Mouse (Mus musculus): Measurements from ENCODE around the gene Col4a3. TPM values are rescaled to one million over a fixed set of nuclear protein-coding genes. Genes with fewer than 3 reads are reported as not detected.

Col4a3 gene
- total RNA-seq (2017): not detected in 2 replicates

DNA sequence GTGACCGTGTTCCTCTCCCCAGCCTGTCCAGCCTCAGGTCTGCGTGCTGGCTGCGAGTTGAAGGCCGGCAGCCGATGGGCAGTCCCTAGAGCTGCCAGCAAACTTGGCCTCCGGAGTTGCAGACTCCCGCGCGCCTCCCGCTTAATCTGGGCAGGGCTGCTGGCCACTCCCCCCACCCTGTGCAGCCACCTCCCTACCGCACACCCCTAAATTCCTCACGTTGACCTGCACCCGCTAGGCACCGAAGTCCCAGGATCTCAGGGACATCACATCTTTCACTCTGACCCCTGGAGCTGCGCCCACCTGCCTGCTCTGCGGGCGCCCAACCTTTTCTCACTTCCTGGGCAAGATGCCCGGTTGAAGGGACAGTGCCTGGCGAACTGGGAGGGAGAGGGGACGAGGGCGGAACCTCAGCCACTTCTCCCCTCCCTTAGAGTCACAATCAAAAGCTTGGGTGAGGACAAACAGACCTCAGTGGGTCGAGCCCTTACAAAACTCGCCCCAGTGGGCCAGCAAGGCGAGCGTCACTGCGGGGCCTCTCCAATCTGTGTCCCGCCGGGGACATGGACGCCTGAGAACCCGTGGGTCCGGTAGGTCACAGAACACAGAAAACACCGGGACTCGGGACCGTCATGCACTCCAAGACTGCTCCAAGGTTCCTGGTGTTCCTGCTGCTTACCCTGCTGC lies at the start of gene Col4a3, which contains the start of gene Col4a4:
TSS of gene Col4a3 (plus strand) at position 209 of the 687 bp plus-strand sequence.
TSS of gene Col4a4 (minus strand) at position 137 of the 687 bp plus-strand sequence.
- no peak for ATAC-seq (replicated peaks; ENCODE audit: low read depth, poor library complexity, severe bottlenecking)

DNA sequence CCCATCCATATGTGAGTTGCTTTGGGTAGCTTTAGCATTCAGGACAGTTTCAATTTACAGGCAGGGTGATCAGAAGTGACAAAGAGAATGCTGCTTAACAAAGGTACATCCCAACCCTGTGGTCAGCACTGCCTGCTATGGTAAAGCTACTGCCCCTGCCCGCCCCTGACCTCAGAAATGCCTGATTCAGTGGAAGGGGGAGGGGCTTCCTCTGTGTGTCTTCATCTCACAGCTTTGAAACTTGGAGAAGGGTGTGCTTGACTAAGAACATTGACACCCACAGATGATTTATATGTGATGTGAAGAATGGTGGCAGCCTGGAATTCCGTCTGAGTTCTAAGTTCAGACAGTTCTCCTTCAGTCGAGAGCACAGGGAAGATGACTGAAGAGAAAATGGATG lies 48.9 kb upstream of the Col4a3 start:
- ATAC-seq (replicated peaks; ENCODE audit: low read depth, poor library complexity, severe bottlenecking): no peak

DNA sequence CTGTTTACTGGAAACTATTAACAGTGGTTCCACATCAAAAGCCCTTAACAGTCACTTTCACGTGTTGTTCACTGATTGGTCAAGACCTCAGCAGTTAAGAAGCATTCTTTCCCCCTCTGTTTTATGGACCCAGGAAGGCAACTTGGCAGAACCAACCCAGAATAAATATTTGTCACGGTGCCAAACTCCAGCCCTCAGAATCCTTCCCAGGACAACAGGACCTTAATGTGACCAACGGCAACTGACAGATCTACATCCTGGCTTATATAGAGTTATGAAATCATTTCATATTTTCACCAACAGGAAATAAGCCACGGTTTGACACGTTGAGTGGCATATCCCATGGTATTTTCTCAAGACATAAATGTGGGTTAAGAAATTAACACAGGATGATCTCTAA lies 46.7 kb upstream of the Col4a3 start:
- no peak for ATAC-seq (replicated peaks; ENCODE audit: low read depth, poor library complexity, severe bottlenecking)

DNA sequence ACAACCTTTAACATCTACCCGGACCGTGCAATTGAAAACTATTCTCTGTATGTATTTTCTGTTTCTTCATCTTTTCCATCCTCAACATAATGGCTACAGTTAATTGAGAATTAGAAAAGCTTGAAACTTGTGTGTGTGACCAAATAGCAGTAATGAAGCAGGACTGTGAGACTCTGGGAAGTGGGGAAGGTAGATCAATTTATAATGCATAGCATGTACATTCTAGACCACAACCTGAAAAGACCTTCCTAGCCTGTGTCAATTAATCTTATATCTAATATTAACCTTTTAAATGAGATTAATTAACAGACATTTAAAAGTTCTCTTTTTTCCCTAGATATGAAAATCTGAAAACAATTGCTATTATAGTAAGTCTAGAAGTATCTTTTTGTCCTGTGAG lies 42.8 kb upstream of the Col4a3 start:
- ATAC-seq (replicated peaks; ENCODE audit: low read depth, poor library complexity, severe bottlenecking): no peak

DNA sequence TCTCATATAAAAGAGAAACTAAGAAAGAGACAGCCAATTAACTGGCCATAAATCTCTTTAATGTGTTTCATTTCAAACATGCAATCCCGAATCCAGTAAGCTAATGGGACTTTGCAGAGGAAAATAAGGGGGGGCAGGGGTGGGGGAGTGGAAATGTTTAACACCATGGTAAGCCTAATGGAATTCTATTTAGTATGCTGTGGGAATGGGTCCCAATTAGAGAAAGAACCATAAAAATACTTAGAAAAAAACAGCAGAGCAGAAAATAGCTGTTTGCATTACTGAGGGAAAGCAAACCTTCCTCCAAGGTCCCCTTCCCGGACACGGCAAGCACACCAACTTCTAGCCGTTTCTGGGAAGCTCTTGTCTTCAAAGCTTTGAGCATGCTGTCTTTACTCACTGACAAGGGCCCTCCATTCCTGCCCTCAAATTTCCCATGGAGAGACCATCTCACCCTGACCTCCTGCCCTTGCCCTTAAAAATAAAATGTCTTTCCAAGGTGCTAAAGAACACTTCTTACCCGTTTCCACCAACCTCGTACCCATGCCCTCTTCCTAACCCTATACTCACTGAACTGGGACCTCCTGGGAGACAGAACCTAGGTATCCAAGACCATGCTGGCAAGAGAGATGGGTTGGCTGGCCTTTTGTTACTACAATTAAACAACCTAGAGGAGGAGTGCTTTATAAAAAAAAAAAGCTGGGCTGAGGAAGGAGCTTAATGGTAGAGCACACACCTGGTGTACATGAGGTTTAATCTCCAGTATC lies 42.1 kb upstream of the Col4a3 start:
- no peak for ATAC-seq (replicated peaks; ENCODE audit: low read depth, poor library complexity, severe bottlenecking)

DNA sequence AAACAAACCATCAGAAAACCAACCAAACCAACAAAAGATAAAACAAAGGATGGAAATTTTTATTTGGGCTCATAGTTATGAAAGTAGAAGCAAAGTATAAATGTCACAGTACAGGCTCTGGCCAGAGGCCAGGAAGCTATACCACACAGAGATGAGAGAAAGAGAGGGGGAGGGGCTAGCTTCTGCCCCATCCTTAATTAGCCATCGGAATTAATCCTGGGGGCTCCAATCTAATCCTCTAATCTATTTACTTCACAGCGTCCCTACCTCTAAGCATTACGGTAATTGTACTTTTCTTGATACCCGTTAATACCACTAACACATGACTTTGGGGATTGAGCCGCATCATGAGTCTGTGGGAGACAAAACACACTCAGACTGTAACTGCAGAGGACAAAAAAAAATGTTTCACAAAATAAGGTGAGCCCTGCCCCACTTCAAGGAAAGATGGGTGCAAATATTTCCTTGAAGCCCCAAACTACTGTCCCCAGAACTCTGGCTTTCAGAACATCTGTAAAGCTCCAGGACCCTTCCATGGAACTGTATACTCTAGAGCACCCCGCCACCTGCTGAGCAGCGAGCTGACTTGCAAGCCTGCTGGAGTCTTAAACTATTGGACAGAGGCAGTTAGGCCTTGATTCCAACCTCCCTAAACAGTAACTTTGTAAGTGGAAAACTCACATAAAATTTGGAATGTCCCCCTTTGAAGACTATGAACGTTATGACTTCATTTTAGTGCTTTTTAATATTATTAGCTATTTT lies 41.3 kb upstream of the Col4a3 start:
- ATAC-seq (replicated peaks; ENCODE audit: low read depth, poor library complexity, severe bottlenecking): no peak

DNA sequence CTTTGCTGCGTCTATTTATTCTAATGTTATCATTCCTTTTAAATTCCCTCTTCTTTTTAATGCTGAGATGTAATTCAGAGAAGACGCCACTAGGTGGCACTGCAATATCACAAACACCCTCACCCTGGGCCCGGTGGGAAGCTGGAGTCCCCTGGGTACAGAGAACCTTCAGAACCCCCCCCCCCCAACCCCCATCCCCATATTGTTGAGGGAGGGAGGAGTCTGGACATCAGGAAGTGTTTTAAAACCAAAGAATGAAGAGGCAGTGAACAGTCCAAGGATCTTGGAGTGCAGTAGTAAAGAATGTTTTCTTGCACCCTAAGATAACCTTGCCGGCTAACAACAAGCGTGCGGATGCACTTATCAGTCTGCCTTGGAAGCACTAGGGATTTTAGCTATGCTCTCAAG lies 32.3 kb upstream of the Col4a3 start:
- peak; percentile 66; the same call in 1 of the 2 replicates for ATAC-seq (replicated peaks; ENCODE audit: low read depth, poor library complexity, severe bottlenecking)

DNA sequence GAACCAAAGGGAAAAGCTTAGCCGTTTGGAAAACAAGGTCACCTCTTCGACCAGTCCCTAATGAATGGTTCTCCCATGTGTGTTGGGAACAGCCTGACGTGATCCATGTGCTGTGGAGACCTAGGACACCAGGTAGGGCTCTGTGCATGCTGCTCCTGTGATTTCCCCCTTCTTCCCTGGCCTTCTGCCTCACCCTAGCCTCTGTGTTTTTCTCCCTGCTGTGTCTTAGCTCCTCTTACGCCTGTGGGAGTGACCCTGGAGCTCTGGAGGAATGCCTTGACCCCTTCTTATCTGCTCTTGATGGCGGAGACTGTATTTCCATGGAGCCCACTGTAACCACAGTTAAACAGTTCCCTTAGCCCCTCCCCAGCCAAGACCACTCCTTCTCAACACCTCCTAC lies 31.8 kb upstream of the Col4a3 start:
- no peak for ATAC-seq (replicated peaks; ENCODE audit: low read depth, poor library complexity, severe bottlenecking)

DNA sequence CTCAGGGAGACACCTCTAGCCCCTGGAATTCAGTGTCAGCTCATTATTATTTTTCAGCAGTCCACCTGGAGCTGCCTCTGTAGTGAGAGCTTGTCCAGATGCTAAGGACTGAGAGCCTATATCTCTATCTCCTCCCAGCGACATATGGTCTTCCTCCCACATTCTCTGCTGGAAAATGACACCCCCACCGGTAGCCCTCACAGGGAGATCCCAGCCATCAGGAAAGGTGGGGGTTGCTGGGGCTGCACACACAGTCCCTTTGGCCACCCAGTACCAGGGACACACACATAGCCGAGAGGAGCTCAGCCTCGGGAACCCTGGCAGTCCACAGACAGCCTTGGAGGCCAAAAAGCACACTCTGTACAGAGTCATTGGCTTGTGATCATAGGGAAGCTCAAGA lies 26.5 kb upstream of the Col4a3 start:
- no peak for ATAC-seq (replicated peaks; ENCODE audit: low read depth, poor library complexity, severe bottlenecking)

DNA sequence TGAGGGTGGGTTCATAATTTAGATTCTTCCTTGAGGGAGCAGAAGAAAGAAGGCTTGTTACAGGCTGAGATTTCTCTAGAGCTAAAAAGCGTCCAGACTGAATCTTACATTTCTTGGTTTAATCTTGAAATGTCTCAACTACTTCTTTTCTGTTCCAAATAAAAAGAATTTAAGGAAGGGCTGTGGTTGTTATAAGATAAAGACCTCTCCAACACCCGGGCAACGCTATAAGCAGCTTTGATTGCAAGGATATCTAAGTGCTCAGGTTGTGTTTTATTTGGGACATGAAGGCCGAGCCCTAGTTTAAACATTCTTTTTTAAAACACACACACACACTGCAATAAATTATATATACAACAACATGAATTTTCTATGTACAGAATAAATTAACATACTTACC lies 17.3 kb upstream of the Col4a3 start:
- ATAC-seq (replicated peaks; ENCODE audit: low read depth, poor library complexity, severe bottlenecking): no peak

DNA sequence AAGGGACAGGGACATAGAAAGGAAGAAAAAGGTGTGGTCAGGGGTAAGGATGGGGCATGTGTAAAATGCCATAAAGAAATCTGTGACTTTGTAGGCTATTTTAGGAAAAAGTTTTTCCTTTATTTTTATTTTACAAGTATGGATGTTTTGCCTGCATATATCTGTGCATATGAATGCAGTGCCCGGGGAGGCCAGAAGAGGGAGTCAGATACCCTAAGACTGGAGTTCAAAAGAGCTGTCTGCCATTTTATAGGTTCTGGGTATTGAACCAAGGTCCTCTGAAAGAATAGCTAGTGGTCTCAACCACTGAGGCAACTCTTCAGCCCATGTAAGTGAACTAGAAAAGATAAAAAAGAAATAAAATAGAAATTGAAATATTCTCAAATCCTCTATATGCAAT lies 15.0 kb upstream of the Col4a3 start:
- no peak for ATAC-seq (replicated peaks; ENCODE audit: low read depth, poor library complexity, severe bottlenecking)

DNA sequence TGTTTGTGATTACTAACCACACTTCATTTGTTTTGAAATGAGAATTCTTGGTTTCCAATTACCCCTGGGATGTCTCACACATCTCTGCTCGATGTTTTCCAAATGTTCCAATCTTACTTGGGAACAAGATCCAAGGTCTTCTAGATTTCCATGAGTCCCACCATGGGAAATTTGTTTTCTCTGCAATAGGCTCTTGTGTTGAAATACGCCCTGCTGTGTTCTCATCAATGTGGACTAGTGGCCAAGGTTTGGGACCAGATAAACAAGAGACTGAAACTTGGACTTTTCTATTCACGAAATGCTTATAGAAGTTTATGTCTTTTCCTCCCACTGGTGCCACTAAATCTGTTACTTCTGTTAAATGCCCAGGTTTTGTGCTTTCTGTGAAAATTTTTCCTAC lies 11.0 kb upstream of the Col4a3 start:
- no peak for ATAC-seq (replicated peaks; ENCODE audit: low read depth, poor library complexity, severe bottlenecking)

DNA sequence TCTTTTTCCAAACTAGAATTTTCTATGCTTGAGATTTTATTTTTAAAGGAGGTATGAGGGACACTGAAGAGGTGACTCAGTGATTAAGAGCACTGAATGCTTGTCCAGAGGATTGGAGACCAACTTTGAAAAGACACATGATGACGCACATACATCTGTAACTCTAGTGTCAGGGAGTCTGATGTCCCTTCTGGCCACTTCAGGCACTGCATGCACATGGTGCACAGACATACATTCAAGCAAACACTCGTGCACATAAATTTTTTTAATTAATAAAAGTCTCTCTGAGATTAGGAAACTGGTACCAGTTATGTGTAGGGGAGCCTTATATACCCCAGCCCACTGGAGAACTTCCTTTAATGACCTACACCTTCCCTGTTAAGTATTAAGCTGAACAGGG lies 10.5 kb upstream of the Col4a3 start:
- no peak for ATAC-seq (replicated peaks; ENCODE audit: low read depth, poor library complexity, severe bottlenecking)

DNA sequence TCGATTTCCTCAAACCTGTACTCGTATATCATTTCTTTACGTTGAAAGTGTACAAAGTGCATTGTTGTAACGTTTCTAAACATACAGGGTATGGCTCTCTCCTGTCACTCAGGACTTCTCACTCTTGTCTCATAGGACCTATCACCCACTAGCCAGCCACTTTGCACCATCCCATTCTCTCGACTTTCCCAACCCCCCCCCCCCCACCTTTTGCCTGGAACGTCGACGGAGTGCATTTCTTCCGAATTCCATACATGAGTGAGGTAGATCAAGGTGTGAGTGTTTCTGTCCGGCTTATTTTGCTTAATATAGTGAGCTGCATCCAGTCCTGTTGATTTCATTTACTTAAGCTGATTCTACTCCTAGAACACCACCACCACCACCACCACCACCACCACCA lies 9.4 kb upstream of the Col4a3 start:
- ATAC-seq (replicated peaks; ENCODE audit: low read depth, poor library complexity, severe bottlenecking): no peak

DNA sequence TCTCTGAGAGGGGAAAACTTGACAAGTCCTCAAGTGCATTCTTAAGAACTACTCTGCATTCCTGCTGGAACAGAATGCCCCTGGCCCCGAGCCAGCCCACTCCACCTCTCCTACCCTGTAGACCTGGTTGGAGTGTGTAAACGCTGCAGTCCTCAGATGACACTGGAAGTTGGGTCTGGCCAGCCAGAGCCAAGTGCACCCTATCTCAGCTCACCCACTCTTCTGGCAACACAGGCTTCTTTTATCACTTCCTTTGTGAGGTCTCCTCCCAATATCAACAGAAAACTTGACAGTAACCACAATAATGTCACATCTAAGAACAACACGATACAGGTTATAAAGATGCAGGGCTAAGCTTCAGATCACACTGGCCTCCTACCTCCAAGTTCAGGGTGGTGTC lies 8.8 kb upstream of the Col4a3 start:
- ATAC-seq (replicated peaks; ENCODE audit: low read depth, poor library complexity, severe bottlenecking): peak; percentile 39; the same call in 1 of the 2 replicates

DNA sequence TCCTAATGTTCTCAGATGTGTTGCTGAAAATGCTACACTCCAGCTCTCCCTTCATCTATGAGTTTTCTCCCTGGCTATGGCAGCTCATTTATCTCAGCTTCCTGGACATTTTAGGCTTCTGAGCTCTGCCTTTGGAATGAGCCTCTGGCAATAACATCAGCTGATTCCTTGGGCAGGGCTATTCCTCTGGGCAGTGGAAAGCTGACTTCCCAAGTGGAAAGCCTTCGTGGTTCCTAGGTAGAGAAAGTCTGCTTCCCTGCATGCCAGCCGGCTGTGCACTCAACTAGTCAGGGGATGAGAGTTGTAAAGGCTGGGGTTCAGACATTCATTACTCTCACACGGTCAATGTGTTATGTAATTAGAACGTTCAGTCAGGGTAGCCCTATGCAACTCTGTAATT lies 8.4 kb upstream of the Col4a3 start:
- no peak for ATAC-seq (replicated peaks; ENCODE audit: low read depth, poor library complexity, severe bottlenecking)

DNA sequence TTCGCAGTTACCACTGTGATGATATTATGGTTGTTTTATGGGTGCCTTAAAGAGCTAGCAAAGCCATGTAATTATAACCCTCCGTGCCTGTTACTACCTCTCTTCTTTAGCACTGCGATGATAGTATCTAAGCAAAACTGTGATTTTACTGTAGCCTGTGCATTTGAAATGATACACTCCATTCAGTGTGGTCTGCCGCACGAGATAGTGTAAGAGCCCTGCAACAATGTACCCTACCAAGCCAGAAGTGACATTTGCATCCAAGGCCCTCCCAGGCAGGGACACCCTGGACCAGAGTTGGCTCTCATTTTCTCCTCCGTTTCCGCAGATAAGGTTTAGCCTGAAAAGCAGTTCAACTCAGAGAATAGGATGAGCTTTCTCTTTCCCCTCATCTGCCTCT lies 740 bp upstream of the Col4a3 start:
- ATAC-seq (replicated peaks; ENCODE audit: low read depth, poor library complexity, severe bottlenecking): no peak

DNA sequence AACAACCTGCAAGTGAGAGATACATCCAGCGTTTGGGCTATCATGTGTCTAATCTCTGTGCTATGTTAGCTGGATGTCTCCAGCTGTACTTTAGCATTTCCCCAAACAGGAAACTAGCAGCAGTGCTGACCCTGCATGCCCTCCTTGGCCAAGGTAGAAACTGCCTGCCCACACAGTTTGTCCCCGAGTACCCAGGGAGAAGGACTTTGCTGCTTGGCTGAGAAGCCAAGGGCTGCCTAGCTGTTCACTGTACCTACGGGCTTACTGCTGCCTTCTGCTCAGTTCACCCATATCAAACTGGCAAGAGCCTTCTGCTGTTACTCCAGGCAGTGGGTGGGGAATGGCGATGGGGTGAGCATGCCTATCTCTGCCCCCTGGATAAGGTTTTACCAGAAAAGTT lies 3.5 kb downstream of the Col4a3 start:
- no peak for ATAC-seq (replicated peaks; ENCODE audit: low read depth, poor library complexity, severe bottlenecking)

DNA sequence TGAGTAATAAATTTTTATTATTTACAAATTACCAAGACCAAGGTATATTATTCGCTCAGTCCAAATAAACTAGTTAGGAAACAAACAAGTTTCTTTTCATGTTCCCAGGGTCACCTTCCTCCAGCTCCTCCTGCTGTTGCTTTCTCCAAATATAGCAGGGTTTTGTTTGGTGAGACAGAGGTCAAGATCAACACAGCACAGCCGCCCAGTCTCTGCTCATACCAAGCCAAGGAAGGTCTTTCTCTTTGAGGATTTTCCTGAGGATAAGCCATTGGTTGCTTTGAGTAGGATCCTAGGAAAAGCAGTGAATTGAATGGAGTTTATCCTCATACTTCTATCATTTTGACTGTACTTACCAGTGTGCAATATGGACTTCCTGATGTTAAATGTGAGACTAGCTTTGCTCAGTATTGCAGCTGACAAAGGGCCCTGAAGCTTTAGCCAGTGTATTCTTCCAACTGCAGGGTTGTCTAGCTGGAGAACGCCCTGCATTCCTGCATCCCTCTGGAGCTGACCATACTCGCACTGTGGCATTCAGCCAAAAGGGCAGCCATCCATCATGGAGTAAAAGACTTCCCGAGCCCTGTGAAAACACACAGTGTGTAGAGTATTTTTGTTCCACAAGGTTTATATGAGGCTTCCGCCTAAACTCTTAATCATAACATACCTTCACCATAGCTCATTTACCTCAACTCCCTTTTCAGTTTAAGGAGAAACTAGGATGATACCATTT lies 10.3 kb downstream of the Col4a3 start:
- no peak for ATAC-seq (replicated peaks; ENCODE audit: low read depth, poor library complexity, severe bottlenecking)

DNA sequence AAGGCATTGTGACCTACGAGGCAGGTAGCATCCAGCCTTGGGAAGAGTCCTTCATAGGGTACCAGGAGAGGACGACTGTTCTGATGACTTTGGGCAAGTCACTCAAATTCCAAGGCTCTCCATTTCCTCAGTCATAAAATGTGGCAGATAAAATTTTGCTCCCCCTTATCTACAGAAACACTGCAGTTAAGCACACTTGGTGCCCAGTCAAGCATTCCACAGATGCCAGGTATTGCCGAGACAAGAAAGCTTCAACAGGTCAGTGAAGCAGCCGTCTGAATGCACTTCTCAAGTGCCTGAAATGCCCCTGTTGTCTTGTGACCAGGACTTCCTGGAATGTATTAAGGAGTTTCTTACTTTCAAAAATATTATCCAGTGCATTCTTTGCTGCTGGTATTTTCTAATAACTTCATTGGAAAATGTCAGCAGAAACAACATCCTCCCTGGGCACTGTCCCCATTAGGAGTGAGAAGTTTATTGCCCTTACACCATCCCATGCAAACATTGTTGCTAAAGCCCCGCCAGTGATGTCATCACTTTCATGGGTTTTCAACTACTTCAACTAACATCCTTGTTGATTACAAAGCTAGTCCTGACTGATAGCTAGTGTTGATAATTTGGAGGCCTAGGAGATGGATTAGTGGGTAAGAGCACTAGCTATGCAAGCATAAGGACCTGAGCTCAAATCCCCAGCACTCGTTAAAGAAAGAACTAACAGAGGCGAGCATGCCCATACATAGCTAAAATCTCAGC lies 16.7 kb downstream of the Col4a3 start:
- ATAC-seq (replicated peaks; ENCODE audit: low read depth, poor library complexity, severe bottlenecking): no peak

Data from common myeloid progenitor, adult 5-6 weeks (primary cell).